Mouse (Mus musculus) hindbrain, embryonic 16.5 days (tissue): Measurements from ENCODE around the gene Atrx. TPM values are rescaled to one million over a fixed set of nuclear protein-coding genes. Genes with fewer than 3 reads are reported as not detected.
"Not testable (repeated sequence)": the region's sequence is repeated elsewhere in the genome, so short reads cannot be mapped to it uniquely, and the experiment has no call there.

Experiments used
- ATAC-seq: fragments of 200-750 bp; cut with Nextera tagmentation; 2 replicates; pipeline ENCODE4 v1.8.0; 2017; ENCODE audit warnings: moderate TSS enrichment, moderate library complexity
- H3K27ac ChIP-seq: fragments of 300-500 bp; sonication (generic); 2 replicates; pipeline ENCODE4 v1.5.1; 2014; ENCODE audit warnings: low read depth, mild to moderate bottlenecking, control low read depth, low read length, moderate library complexity
- H3K27me3 ChIP-seq: fragments of 300-500 bp; sonication (generic); replicated peaks from 2 replicates; pipeline ENCODE4 v1.6.1; 2014; ENCODE audit warnings: low read length; ENCODE audit not compliant: control insufficient read depth, insufficient read depth
- H3K36me3 ChIP-seq: fragments of 300-500 bp; sonication (generic); 2 replicates; pipeline ENCODE4 v1.6.1; 2014; ENCODE audit warnings: mild to moderate bottlenecking, low read length, moderate library complexity, mixed read lengths; ENCODE audit not compliant: control insufficient read depth, insufficient read depth
- H3K4me1 ChIP-seq: fragments of 300-500 bp; sonication (generic); 2 replicates; pipeline ENCODE4 v1.6.1; 2014; ENCODE audit warnings: low read depth, low read length; ENCODE audit not compliant: control insufficient read depth, insufficient read depth
- H3K4me2 ChIP-seq: fragments of 300-500 bp; sonication (generic); 2 replicates; pipeline ENCODE4 v1.6.1; 2014; ENCODE audit warnings: mild to moderate bottlenecking, low read length, control low read depth, moderate library complexity
- H3K4me3 ChIP-seq: fragments of 300-500 bp; sonication (generic); 2 replicates; pipeline ENCODE4 v1.5.1; 2014; ENCODE audit warnings: mild to moderate bottlenecking, low read length, control low read depth, moderate library complexity
- H3K9ac ChIP-seq: fragments of 300-500 bp; sonication (generic); 2 replicates; pipeline ENCODE4 v1.6.1; 2014; ENCODE audit warnings: low read depth, mild to moderate bottlenecking, control low read depth, low read length, moderate library complexity
- H3K9me3 ChIP-seq: fragments of 300-500 bp; sonication (generic); 2 replicates; pipeline ENCODE4 v1.6.1; 2014; ENCODE audit warnings: mild to moderate bottlenecking, low read length, moderate library complexity; ENCODE audit not compliant: control insufficient read depth
- WGBS: fragments of 180-500 bp; shearing (Covaris S2); extraction: QIAGEN DNeasy Blood & Tissue Kit; methylation state at CpG from one replicate; pipeline ENCODE4 v1.1.7; 2014; 5-methylcytosine and 5-hydroxymethylcytosine counted together
- polyA plus RNA-seq: library from polyadenylated mRNA; unstranded; fragments of >200 nt; fragmentation: Nextera tagmentation; extraction: Ambion mirVana; gene quantifications from 2 replicates; pipeline ENCODE4 v1.2.1, GENCODE M21; 2015

Atrx gene
- polyA plus RNA-seq = 208 and 232 TPM in 2 replicates

GRCm38 (mm10) chrX:105928861-105929477 is at the start of gene Atrx:
Atrx (minus strand) TSS chrX:105929403.
- peak within 1 kb of the TSS; percentile 85 for H3K9ac ChIP-seq
- peak within 1 kb of the TSS; percentile 94 for H3K27ac ChIP-seq
- H3K27me3 ChIP-seq = no peaks in the 10 kb centered on the region
- WGBS = 23% methylated on average over 42 of the region's 42 CpGs
- H3K9me3 ChIP-seq = no peaks in the 10 kb centered on the region
- peak within 1 kb of the TSS; percentile 65 for H3K4me3 ChIP-seq
- H3K36me3 ChIP-seq = no peaks in the 10 kb centered on the region
- peak within 1 kb of the TSS; percentile 55 for H3K4me2 ChIP-seq
- ATAC-seq = peak; percentile 95
- H3K4me1 ChIP-seq = peaks cover 11% of the 10 kb centered on the region

DNA sequence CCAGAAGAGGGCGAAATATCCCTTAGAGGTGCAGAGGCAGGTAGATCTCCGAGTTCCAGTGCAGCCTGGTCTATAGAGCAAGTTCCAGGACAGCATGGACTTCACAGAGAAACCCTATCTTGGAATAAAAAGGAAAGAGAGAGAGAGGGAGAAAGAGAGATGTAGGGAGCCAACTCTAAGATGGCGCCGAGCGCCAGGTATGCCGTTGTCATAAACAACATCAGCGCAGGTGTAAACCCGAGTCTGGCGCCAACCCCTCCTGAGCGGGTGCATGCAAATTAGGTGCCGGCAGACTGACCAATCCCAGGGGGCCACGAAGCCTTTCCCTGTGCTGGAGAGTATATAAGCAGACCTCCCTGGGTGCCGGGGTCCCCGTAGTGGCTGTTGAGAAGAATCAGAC is 27.9 kb upstream of the Atrx start:
- not testable (repeated sequence) for H3K27me3 ChIP-seq, H3K36me3 ChIP-seq, H3K27ac ChIP-seq, H3K9me3 ChIP-seq, H3K4me3 ChIP-seq, H3K9ac ChIP-seq, H3K4me1 ChIP-seq, H3K4me2 ChIP-seq, ATAC-seq
- WGBS = 83% methylated on average over 14 of the region's 14 CpGs

GRCm38 (mm10) chrX:105953999-105954398 is 24.8 kb upstream of the Atrx start:
- Histone ChIP-seq H3K27me3 (no peaks in the 10 kb centered on the region), H3K4me2 (no peak overlapping the region), H3K27ac (no peak overlapping the region), H3K4me3 (no peak overlapping the region), H3K4me1 (no peaks in the 10 kb centered on the region), H3K9me3 (no peaks in the 10 kb centered on the region), H3K9ac (no peak overlapping the region), H3K36me3 (no peaks in the 10 kb centered on the region)
- no peak for ATAC-seq
- WGBS = 77% methylated on average over 2 of the region's 2 CpGs

- 60% methylated on average over 1 of the region's 1 CpGs for WGBS
- H3K36me3 ChIP-seq = no peaks in the 10 kb centered on the region
- no peak overlapping the region for H3K4me2 ChIP-seq
- no peak overlapping the region for H3K27ac ChIP-seq
- no peak overlapping the region for H3K9ac ChIP-seq
- H3K27me3 ChIP-seq = no peaks in the 10 kb centered on the region
- no peak overlapping the region for H3K4me3 ChIP-seq
- ATAC-seq = no peak
- no peaks in the 10 kb centered on the region for H3K9me3 ChIP-seq
- H3K4me1 ChIP-seq = no peaks in the 10 kb centered on the region
Measured at GRCm38 (mm10) chrX:105946357-105946756, 17.2 kb upstream of the Atrx start.

- H3K9ac ChIP-seq = no peak overlapping the region
- no peak overlapping the region for H3K4me2 ChIP-seq
- 85% methylated on average over 7 of the region's 7 CpGs for WGBS
- H3K27me3 ChIP-seq = no peaks in the 10 kb centered on the region
- no peak overlapping the region for H3K27ac ChIP-seq
- no peaks in the 10 kb centered on the region for H3K9me3 ChIP-seq
- no peaks in the 10 kb centered on the region for H3K4me1 ChIP-seq
- H3K4me3 ChIP-seq = no peak overlapping the region
- no peak for ATAC-seq
- no peaks in the 10 kb centered on the region for H3K36me3 ChIP-seq
Measured at GRCm38 (mm10) chrX:105939245-105939644, 10.0 kb upstream of the Atrx start.

DNA sequence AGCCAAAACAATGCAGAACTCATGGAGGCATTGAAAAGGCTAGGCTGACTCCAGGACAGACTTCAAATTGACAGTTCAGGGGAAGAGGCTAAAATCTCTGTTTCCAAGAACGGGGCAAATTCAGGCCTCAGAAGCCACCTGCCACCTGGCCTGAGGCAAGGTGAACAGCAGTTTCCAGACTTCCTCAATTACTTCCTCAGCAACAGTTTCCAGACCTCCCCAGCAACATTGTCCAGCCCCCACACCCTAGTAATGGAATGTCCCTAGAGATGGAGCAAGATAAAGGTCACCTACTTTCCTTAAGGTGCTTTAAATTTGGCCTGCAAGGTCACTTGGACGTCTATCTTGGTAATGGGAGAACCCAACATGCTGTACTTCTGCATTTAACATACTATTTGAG is 8.5 kb upstream of the Atrx start:
- no peak for ATAC-seq

GRCm38 (mm10) chrX:105934341-105934740 is 5.1 kb upstream of the Atrx start:
- Histone ChIP-seq H3K36me3 (no peaks in the 10 kb centered on the region), H3K9me3 (no peaks in the 10 kb centered on the region), H3K4me3 (no peak overlapping the region), H3K4me1 (no peaks in the 10 kb centered on the region), H3K27me3 (no peaks in the 10 kb centered on the region), H3K27ac (no peak overlapping the region), H3K9ac (no peak overlapping the region), H3K4me2 (no peak overlapping the region)
- no peak for ATAC-seq
- 64% methylated on average over 5 of the region's 5 CpGs for WGBS

More for the DNA sequence above, 8.5 kb upstream of the Atrx start:
- Histone ChIP-seq H3K36me3 (no peaks in the 10 kb centered on the region), H3K27ac (no peak overlapping the region), H3K9me3 (no peaks in the 10 kb centered on the region), H3K9ac (no peak overlapping the region), H3K4me2 (no peak overlapping the region), H3K4me3 (no peak overlapping the region), H3K4me1 (no peaks in the 10 kb centered on the region), H3K27me3 (no peaks in the 10 kb centered on the region)
- whole genome bisulfite sequencing = 75% methylated on average over 2 of the region's 2 CpGs

DNA sequence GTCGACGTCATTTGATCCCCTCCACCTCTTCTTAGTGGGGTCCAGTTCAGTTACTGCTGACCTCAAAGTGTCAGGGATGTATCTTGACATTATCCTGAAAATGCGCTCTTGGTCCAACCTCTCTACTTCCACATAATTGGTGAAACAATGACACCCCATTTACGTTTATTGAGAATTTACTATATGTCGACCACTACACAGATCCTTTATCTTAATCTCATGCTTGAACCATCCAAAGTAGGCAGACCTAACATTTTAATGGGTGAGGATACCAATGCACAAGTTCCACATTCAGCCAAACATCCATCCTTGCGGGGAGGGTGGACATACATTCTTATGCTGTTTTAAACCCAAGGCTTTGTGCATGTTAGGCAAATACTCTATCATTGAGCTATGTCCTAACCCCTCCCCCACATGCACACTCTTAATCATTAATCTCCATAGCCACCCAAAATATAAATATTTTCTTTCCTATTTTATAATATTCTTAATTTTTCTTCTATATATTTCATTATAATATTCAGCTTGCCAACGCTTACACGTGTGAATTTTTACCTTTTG is 355 bp upstream of the Atrx start:
- no peaks in the 10 kb centered on the region for H3K9me3 ChIP-seq
- 35% methylated on average over 8 of the region's 8 CpGs for WGBS
- H3K4me2 ChIP-seq = peak overlapping the region; percentile 43
- peak; percentile 64 for ATAC-seq
- peaks cover 11% of the 10 kb centered on the region for H3K4me1 ChIP-seq
- H3K36me3 ChIP-seq = no peaks in the 10 kb centered on the region
- no peak overlapping the region; the same call in 1 of the 2 replicates for H3K9ac ChIP-seq
- peak overlapping the region; percentile 73 for H3K27ac ChIP-seq
- H3K4me3 ChIP-seq = peak overlapping the region; percentile 65
- no peaks in the 10 kb centered on the region for H3K27me3 ChIP-seq

DNA sequence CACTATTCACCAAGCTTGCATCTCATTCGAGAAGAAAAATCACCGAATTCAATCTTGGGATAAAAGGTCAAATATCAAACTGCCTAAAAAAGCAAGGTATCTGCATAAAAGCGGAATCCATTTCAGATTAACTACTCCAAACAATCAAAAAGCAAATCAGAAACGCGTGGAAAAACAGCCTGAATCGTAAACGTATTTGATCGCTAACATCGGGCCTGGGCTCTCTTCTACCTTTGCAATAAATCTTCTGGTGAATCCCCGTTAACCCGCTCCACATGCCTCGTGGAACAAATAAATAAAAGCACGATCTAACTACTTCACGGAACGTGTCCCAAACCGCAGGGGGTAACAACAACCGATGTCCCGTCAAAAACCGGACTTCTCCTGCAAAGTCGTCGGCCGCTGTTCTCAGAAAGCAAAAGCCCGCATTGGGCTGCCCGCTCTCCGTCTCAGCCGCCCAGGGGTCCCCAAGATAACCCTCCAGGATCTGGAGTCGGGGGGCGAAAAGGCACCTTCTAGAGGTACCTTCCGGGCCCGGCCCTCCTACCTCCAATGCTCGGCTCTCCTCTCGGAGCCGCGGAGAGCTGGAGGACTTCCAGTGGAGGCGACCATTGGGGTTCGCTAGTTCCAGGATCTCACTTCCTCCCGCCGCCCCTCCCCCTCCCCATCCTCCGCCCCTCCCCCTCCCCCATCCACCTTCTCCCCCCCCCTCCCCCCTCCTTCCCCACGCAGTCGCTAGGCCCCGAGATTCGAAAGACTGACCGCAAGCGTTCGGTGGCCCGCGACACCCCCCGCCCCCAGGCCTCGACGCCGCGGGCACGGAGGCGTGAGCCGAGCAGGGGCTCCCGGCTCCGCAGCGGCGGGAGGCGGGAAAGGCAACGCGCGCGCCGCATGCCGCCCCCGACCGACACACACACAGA is 1.0 kb downstream of the Atrx start:
- H3K36me3 ChIP-seq = no peaks in the 10 kb centered on the region
- peak overlapping the region; percentile 94 for H3K27ac ChIP-seq
- 25% methylated on average over 40 of the region's 69 CpGs for WGBS
- peak overlapping the region; percentile 85 for H3K9ac ChIP-seq
- H3K9me3 ChIP-seq = no peaks in the 10 kb centered on the region
- peaks cover 11% of the 10 kb centered on the region for H3K4me1 ChIP-seq
- H3K4me2 ChIP-seq = peak overlapping the region; percentile 55
- peak; percentile 59 for ATAC-seq
- H3K27me3 ChIP-seq = no peaks in the 10 kb centered on the region
- H3K4me3 ChIP-seq = peak overlapping the region; percentile 65
